Mouse (Mus musculus) spleen, postnatal 0 days (tissue): Measurements from ENCODE around the gene Gm15140. TPM values are rescaled to one million over a fixed set of nuclear protein-coding genes. Genes with fewer than 3 reads are reported as not detected.

Experiments used
- polyA plus RNA-seq: library from polyadenylated mRNA; unstranded; fragments of >200 nt; fragmentation: Nextera tagmentation; extraction: Ambion mirVana; gene quantifications from 2 replicates; pipeline ENCODE4 v1.2.1, GENCODE M21; 2015

Gene Gm15140
- not detected in 2 replicates for polyA plus RNA-seq

GRCm38 (mm10) chrX:154120585-154120984, at the start of gene Gm15140:
TSS of gene Gm15140 (minus strand) at chrX:154120685.

Other genes with a start within 250 kb of the Gm15140 start
- gene Samt1, start 108.0 kb downstream of the Gm15140 start, polyA plus RNA-seq, result not detected in 2 replicates
- gene 4921511M17Rik, start 86.9 kb downstream of the Gm15140 start, polyA plus RNA-seq, result not detected in 2 replicates
- gene Gm10057, start 65.6 kb downstream of the Gm15140 start, polyA plus RNA-seq, result not detected in 2 replicates
- gene 4930524N10Rik, start 222.7 kb upstream of the Gm15140 start, polyA plus RNA-seq, result not detected in 2 replicates